Mouse (Mus musculus): Measurements from ENCODE around the gene B3gnt9. TPM values are rescaled to one million over a fixed set of nuclear protein-coding genes. Genes with fewer than 3 reads are reported as not detected.

B3gnt9 gene
- 2.3 and 3.5 TPM in 2 replicates for polyA plus RNA-seq (2012)

GRCm38 (mm10) chr8:105254966-105255350, at the start of gene B3gnt9:
TSS of gene B3gnt9 (minus strand) at chr8:105255153.

GRCm38 (mm10) chr8:105297511-105298192, 42.7 kb upstream of the B3gnt9 start, which contains the start of gene E2f4:
TSS of gene E2f4 (plus strand) at chr8:105297663.

GRCm38 (mm10) chr8:105295895-105296573, 41.1 kb upstream of the B3gnt9 start, which contains the start of gene Exoc3l:
TSS of gene Exoc3l (minus strand) at chr8:105296101.

DNA sequence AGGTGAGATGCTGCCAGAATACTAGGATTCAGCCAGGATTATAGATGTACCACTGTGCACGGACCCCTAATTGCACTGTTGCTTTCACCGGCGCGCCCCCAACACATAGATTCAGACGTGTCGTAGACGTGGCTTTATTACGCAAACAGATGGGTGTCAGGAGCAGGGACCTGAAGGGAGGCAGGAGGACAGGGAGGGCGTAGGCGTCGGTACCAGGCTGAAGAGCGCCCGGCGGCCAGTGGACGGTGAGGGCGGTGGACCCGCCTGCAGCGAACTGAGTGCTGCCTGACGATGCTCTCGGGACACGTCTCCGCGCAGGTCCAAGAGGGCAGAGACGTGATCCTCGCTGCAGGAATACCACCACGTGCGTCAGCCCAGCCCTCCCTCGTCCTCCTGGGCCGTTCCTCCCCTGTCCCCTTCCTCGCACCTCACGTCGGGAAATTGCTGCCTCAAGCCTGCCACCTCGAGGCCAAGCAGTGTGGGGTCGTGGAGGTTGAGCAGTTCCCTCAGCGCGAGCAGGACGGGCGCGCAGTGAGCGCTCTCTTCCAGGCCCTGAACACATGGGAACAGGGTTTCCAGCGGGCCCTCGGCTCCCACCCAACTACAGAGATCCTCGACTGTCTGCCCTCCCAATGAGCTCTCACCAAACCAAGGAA, 35.0 kb upstream of the B3gnt9 start, which contains the start of gene 4931428F04Rik:
Gene 4931428F04Rik (minus strand): TSS at position 60 of the 656 bp plus-strand sequence.

DNA sequence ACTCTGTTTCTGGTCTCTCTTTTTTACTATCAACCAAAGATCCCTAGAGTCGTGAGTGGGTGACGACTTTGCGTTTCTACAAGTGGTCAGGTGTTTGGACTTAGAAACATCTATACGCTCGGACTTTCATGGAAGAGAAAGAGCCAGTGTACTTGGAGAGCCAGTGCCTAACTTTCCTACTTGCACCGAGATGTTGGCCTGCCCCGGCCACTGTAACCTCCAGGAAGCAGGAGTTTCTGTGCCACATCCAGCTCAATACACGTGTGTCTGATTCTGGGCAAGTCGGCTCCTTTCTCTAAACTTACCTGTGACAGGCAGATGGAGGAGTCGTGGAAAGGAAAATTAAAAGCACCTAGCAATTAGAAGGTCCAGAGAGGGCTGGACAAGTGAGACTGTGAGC, 20.9 kb upstream of the B3gnt9 start, which contains the start of gene Nol3:
Gene Nol3 (plus strand): TSS at position 301 of the 400 bp plus-strand sequence.

DNA sequence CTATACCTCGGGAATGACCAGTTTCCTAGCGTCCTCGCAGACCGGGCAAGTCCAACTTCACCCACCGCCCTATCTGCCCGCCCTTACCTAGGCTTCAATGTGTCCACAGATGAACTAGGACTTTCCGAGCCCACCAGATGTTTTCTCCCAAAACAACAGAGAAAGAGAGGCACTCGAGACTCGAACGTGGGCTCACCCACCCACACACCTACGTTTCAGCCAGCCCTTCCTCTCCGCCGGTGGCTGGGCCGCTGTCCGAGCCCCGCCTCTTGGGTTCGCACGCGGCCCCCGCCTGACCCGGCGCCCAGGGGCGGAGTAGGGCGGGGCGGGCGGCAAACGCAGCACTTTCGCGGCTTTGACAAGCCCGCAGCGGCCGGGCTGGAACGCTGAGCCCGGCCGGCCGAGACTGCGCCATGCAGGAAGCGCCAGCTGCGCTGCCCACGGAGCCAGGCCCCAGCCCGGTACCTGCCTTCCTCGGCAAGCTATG, 14.6 kb upstream of the B3gnt9 start, which contains the start of gene Hsf4:
Gene Hsf4 (plus strand): TSS at position 341 of the 487 bp plus-strand sequence.

GRCm38 (mm10) chr8:105264024-105264982, 9.3 kb upstream of the B3gnt9 start, which contains the start of the genes Tradd and Fbxl8:
TSS of gene Tradd (minus strand) at chr8:105264609.
TSS of gene Fbxl8 (plus strand) at chr8:105264648.

GRCm38 (mm10) chr8:105224413-105225271, 30.3 kb downstream of the B3gnt9 start, which contains the start of gene D230025D16Rik:
TSS of gene D230025D16Rik (plus strand) at chr8:105225145.

Other genes with a start within 250 kb of the B3gnt9 start
- not detected in 2 replicates for gene Ces3a, start 206.6 kb downstream of the B3gnt9 start, polyA plus RNA-seq (2012)
- gene Ces3b, start 171.4 kb downstream of the B3gnt9 start, polyA plus RNA-seq (2012), result not detected in 2 replicates
- gene Ces4a, start 123.4 kb downstream of the B3gnt9 start, polyA plus RNA-seq (2012), result not detected in 2 replicates
- 37.9 and 39.6 TPM in 2 replicates for gene Cbfb, start 84.5 kb downstream of the B3gnt9 start, polyA plus RNA-seq (2012)
- gene D230025D16Rik, start 30.0 kb downstream of the B3gnt9 start, polyA plus RNA-seq (2012), result 5.9 and 6.6 TPM in 2 replicates
- gene Tradd, start 9.5 kb upstream of the B3gnt9 start, polyA plus RNA-seq (2012), result 29.0 and 32.2 TPM in 2 replicates
- 6.1 and 10.2 TPM in 2 replicates for gene Fbxl8, start 9.5 kb upstream of the B3gnt9 start, polyA plus RNA-seq (2012)
- gene Hsf4, start 14.6 kb upstream of the B3gnt9 start, polyA plus RNA-seq (2012), result 0.05 and 0.12 TPM in 2 replicates
- gene Nol3, start 21.0 kb upstream of the B3gnt9 start, polyA plus RNA-seq (2012), result 0.22 TPM in 1 of 2 replicates, not detected in the other
- 3.8 and 4.6 TPM in 2 replicates for gene 4931428F04Rik, start 34.7 kb upstream of the B3gnt9 start, polyA plus RNA-seq (2012)
- gene Exoc3l, start 40.9 kb upstream of the B3gnt9 start, polyA plus RNA-seq (2012), result 5.4 and 6.5 TPM in 2 replicates
- gene E2f4, start 42.5 kb upstream of the B3gnt9 start, polyA plus RNA-seq (2012), result 60.7 and 71.9 TPM in 2 replicates
- 1.5 and 2.0 TPM in 2 replicates for gene Elmo3, start 50.4 kb upstream of the B3gnt9 start, polyA plus RNA-seq (2012)
- gene Lrrc29, start 71.1 kb upstream of the B3gnt9 start, polyA plus RNA-seq (2012), result 1.2 and 1.3 TPM in 2 replicates
- 23.7 and 24.6 TPM in 2 replicates for gene Tmem208, start 71.2 kb upstream of the B3gnt9 start, polyA plus RNA-seq (2012)
- gene Fhod1, start 92.8 kb upstream of the B3gnt9 start, polyA plus RNA-seq (2012), result 23.7 and 27.7 TPM in 2 replicates
- gene Slc9a5, start 93.7 kb upstream of the B3gnt9 start, polyA plus RNA-seq (2012), result 2.1 and 2.9 TPM in 2 replicates
- 0.06 and 0.10 TPM in 2 replicates for gene Plekhg4, start 118.1 kb upstream of the B3gnt9 start, polyA plus RNA-seq (2012)
- not detected in 2 replicates for gene Kctd19, start 158.3 kb upstream of the B3gnt9 start, polyA plus RNA-seq (2012)
- 0.42 and 0.69 TPM in 2 replicates for gene Lrrc36, start 158.4 kb upstream of the B3gnt9 start, polyA plus RNA-seq (2012)
- gene Tppp3, start 216.4 kb upstream of the B3gnt9 start, polyA plus RNA-seq (2012), result 1.6 and 2.3 TPM in 2 replicates
- 15.9 and 23.7 TPM in 2 replicates for gene Zdhhc1, start 241.7 kb upstream of the B3gnt9 start, polyA plus RNA-seq (2012)